ENCODE assay signal across 7 mouse cellular contexts in the genomic region with DNA sequence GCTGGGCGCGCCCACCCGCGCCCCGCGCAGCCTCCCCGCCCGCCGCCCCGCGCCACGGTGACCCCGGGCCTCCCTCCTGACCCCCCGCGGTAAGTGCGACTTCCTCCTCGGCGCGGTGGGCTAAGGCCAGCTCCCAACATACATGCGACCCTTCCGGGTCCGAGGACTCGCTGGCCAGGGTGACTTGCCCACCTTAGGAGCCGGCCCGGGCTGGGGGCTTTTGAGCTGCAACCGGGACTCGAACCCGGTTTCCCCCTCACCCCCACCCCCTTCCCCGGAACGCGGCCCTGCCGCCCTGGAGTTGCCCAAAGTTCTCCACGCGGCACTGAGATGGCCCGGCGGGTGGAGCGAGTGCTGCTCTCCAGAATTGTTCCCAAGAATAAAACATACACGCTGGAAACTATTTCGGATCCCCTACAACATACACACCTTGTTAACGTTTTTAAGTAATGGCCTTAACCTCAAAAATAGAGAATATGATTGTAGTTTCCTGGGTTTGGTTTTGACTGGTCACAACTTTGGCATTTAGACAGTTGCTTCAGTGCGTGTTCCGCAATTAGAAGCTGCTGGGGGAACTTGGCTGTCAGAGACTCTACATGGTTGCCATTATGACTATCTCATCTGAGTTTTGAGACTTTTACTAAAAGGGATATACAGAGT. TPM values are rescaled to one million over a fixed set of nuclear protein-coding genes. Genes with fewer than 3 reads are reported as not detected.
DNase-seq lines count a peak whose midpoint lies in the region; ATAC-seq and TF ChIP-seq lines count a peak whose summit lies in the region.

No protein-coding gene starts in this region.

- H3K4me2 ChIP-seq in limb, embryonic 11.5 days (ENCODE audit: low read depth, severe bottlenecking), result peak overlapping the region; percentile 70
- H3K4me2 ChIP-seq in midbrain, embryonic 11.5 days, result peak overlapping the region; percentile 44
- H3K4me2 ChIP-seq in stomach, embryonic 16.5 days (ENCODE audit: low read depth, low read length), result peak overlapping the region; percentile 76

- H3K27me3 ChIP-seq in ES-Bruce4 (ENCODE audit: control insufficient read depth, insufficient read depth, low read length, poor library complexity, severe bottlenecking), result 0 out of 2 replicates have a peak, but pooled peaks cover 2% of the 10 kb centered on the region
- H3K27me3 ChIP-seq in limb, embryonic 11.5 days (ENCODE audit: control insufficient read depth, insufficient read depth, low read length), result no peaks in the 10 kb centered on the region
- no peaks in the 10 kb centered on the region for H3K27me3 ChIP-seq in midbrain, embryonic 11.5 days (ENCODE audit: control insufficient read depth, insufficient read depth, low read length)
- H3K27me3 ChIP-seq in stomach, embryonic 16.5 days (ENCODE audit: control insufficient read depth, insufficient read depth, low read length), result no peaks in the 10 kb centered on the region

- TF ChIP-seq EP300 in ES-Bruce4 (IDR thresholded peaks at IDR 0.05; ENCODE audit: insufficient read depth, low read depth, low read length), result no peak

- no peaks in the 10 kb centered on the region for H3K4me1 ChIP-seq in ES-Bruce4 (ENCODE audit: control insufficient read depth, insufficient read depth, low read length)
- 0 out of 2 replicates have a peak, but pooled peaks cover 2% of the 10 kb centered on the region for H3K4me1 ChIP-seq in embryonic fibroblast, embryonic 13.5 days (ENCODE audit: control insufficient read depth, insufficient read depth, low read length)
- no peaks in the 10 kb centered on the region for H3K4me1 ChIP-seq in limb, embryonic 11.5 days (ENCODE audit: control insufficient read depth, insufficient read depth, low read length)
- H3K4me1 ChIP-seq in midbrain, embryonic 11.5 days (ENCODE audit: control insufficient read depth, insufficient read depth, low read length), result no peaks in the 10 kb centered on the region
- H3K4me1 ChIP-seq in stomach, embryonic 16.5 days (ENCODE audit: control insufficient read depth, insufficient read depth, low read length), result peaks cover 8% of the 10 kb centered on the region

- no peak overlapping the region for H3K27ac ChIP-seq in ES-Bruce4 (ENCODE audit: insufficient read depth, low read length)
- H3K27ac ChIP-seq in embryonic fibroblast, embryonic 13.5 days (ENCODE audit: insufficient read depth, low read length), result 0 out of 2 replicates have a peak overlapping the region, but pooled peaks have one; percentile 1
- peak overlapping the region; percentile 80 for H3K27ac ChIP-seq in limb, embryonic 11.5 days (replicated peaks; ENCODE audit: low read depth, low read length)
- H3K27ac ChIP-seq in midbrain, embryonic 11.5 days (ENCODE audit: low read depth, low read length), result no peak overlapping the region
- peak overlapping the region; percentile 82 for H3K27ac ChIP-seq in stomach, embryonic 16.5 days (ENCODE audit: low read length)

- intact Hi-C loops in heart, postnatal 10 days (cut with DNase I), result loop anchor here (5.0 kb wide), 1 partner anchor 49 kb away; no protein-coding TSS in a partner anchor

- peak; percentile 48 for DNase-seq in ZHBTc4 (ENCODE audit: low read depth, low spot score)
- DNase-seq in heart, postnatal 10 days, result peak; percentile 41 to 61
- peak; percentile 64 for DNase-seq in limb, embryonic 11.5 days (ENCODE audit: low spot score)
- peak; percentile 92 for DNase-seq in midbrain, embryonic 11.5 days (ENCODE audit: low spot score, missing footprints)

- no peaks in the 10 kb centered on the region for H3K9me3 ChIP-seq in ES-Bruce4 (replicated peaks; ENCODE audit: control insufficient read depth, insufficient read depth, low read length, poor library complexity, severe bottlenecking)
- H3K9me3 ChIP-seq in limb, embryonic 11.5 days (ENCODE audit: control insufficient read depth, low read length), result no peaks in the 10 kb centered on the region
- no peaks in the 10 kb centered on the region for H3K9me3 ChIP-seq in midbrain, embryonic 11.5 days (ENCODE audit: control insufficient read depth, low read length)
- no peaks in the 10 kb centered on the region for H3K9me3 ChIP-seq in stomach, embryonic 16.5 days (replicated peaks; ENCODE audit: control insufficient read depth, low read length)

- TF ChIP-seq POLR2A in ES-Bruce4 (IDR thresholded peaks at IDR 0.05; ENCODE audit: insufficient read depth, low read length), result no peak
- no peak for TF ChIP-seq POLR2A in embryonic fibroblast, embryonic 13.5 days (IDR thresholded peaks at IDR 0.05; ENCODE audit: low read depth, low read length)

- peak overlapping the region; percentile 67 for H3K4me3 ChIP-seq in ES-Bruce4 (ENCODE audit: low read depth, low read length)
- H3K4me3 ChIP-seq in embryonic fibroblast, embryonic 13.5 days (ENCODE audit: insufficient read depth, low read length), result peak overlapping the region; percentile 50
- peak overlapping the region; percentile 73 for H3K4me3 ChIP-seq in limb, embryonic 11.5 days (ENCODE audit: low read depth, low read length)
- peak overlapping the region; percentile 77 for H3K4me3 ChIP-seq in midbrain, embryonic 11.5 days (ENCODE audit: low read depth, low read length)
- peak overlapping the region; percentile 86 for H3K4me3 ChIP-seq in stomach, embryonic 16.5 days (replicated peaks; ENCODE audit: low read length)

- no peaks in the 10 kb centered on the region for H3K36me3 ChIP-seq in ES-Bruce4 (ENCODE audit: control insufficient read depth, insufficient read depth, low read length, poor library complexity, severe bottlenecking)
- no peaks in the 10 kb centered on the region for H3K36me3 ChIP-seq in limb, embryonic 11.5 days (ENCODE audit: control insufficient read depth, insufficient read depth, low read length)
- H3K36me3 ChIP-seq in midbrain, embryonic 11.5 days (ENCODE audit: control insufficient read depth, insufficient read depth, low read length), result no peaks in the 10 kb centered on the region
- no peaks in the 10 kb centered on the region for H3K36me3 ChIP-seq in stomach, embryonic 16.5 days (ENCODE audit: control insufficient read depth, insufficient read depth, low read length)

- ATAC-seq in limb, embryonic 11.5 days (ENCODE audit: insufficient number of reproducible peaks, low FRiP score, low TSS enrichment, low read depth), result peak; percentile 14; the same call in 1 of the 2 replicates
- ATAC-seq in midbrain, embryonic 11.5 days (ENCODE audit: low FRiP score), result no peak; the same call in 1 of the 2 replicates
- ATAC-seq in stomach, embryonic 16.5 days (ENCODE audit: insufficient read depth, low FRiP score), result peak; percentile 11; the same call in 1 of the 2 replicates

- no peak for TF ChIP-seq CTCF in ES-Bruce4 (IDR thresholded peaks at IDR 0.05; ENCODE audit: low read depth, low read length)
- no peak for TF ChIP-seq CTCF in embryonic fibroblast, embryonic 13.5 days (IDR thresholded peaks at IDR 0.05; ENCODE audit: borderline replicate concordance, insufficient read depth, low read length)

- H3K9ac ChIP-seq in ES-Bruce4 (ENCODE audit: low read depth, poor library complexity, severe bottlenecking), result peak overlapping the region; percentile 89
- H3K9ac ChIP-seq in limb, embryonic 11.5 days (ENCODE audit: low read length), result peak overlapping the region; percentile 85
- H3K9ac ChIP-seq in midbrain, embryonic 11.5 days (ENCODE audit: low read length), result peak overlapping the region; percentile 73
- H3K9ac ChIP-seq in stomach, embryonic 16.5 days (ENCODE audit: low read length), result peak overlapping the region; percentile 94

- WGBS in limb, embryonic 11.5 days, result 3% methylated on average over 27 of the region's 42 CpGs
- 4% methylated on average over 36 of the region's 42 CpGs for WGBS in midbrain, embryonic 11.5 days
- 3% methylated on average over 40 of the region's 42 CpGs for WGBS in stomach, embryonic 16.5 days

RNA-seq across cellular contexts. Expression of a gene that starts 0.6 kb away (rescaled TPM):
- 11.7 and 12.0 TPM in 2 replicates for polyA plus RNA-seq in ES-Bruce4 (2011; ENCODE audit: insufficient read depth, insufficient read length, low read depth, missing spikeins)
- polyA plus RNA-seq in embryonic fibroblast, embryonic 13.5 days (2011; ENCODE audit: insufficient read length, low read depth, missing spikeins), result 34.2 and 35.5 TPM in 2 replicates
- total RNA-seq in heart, postnatal 10 days (2021), result 10 to 100 TPM; 20.8 to 21.1 TPM
- 15.5 and 16.1 TPM in 2 replicates for polyA plus RNA-seq in limb, embryonic 11.5 days (2014; fragmentation: Nextera tagmentation; extraction: Ambion mirVana)
- 18.7 and 20.6 TPM in 2 replicates for polyA plus RNA-seq in midbrain, embryonic 11.5 days (2014; fragmentation: Nextera tagmentation; extraction: Ambion mirVana)
- 7.2 and 8.5 TPM in 2 replicates for polyA plus RNA-seq in stomach, embryonic 16.5 days (2015; fragmentation: Nextera tagmentation; extraction: Ambion mirVana)

RNA-seq across cellular contexts. Expression of a gene that starts 16.0 kb away (rescaled TPM):
- not detected in 2 replicates for polyA plus RNA-seq in ES-Bruce4 (2011; ENCODE audit: insufficient read depth, insufficient read length, low read depth, missing spikeins)
- not detected in 2 replicates for polyA plus RNA-seq in embryonic fibroblast, embryonic 13.5 days (2011; ENCODE audit: insufficient read length, low read depth, missing spikeins)
- total RNA-seq in heart, postnatal 10 days (2021), result under 1 TPM in 1 of 2 experiments, not detected in 1; 0.29 TPM
- 0.16 and 0.20 TPM in 2 replicates for polyA plus RNA-seq in limb, embryonic 11.5 days (2014; fragmentation: Nextera tagmentation; extraction: Ambion mirVana)
- 0.19 TPM in 1 of 2 replicates, not detected in the other for polyA plus RNA-seq in midbrain, embryonic 11.5 days (2014; fragmentation: Nextera tagmentation; extraction: Ambion mirVana)
- polyA plus RNA-seq in stomach, embryonic 16.5 days (2015; fragmentation: Nextera tagmentation; extraction: Ambion mirVana), result 1.7 and 1.9 TPM in 2 replicates

Comparison
In these comparisons a context has a peak if more than half of its experiments do, and no peak if none do; other contexts are left out.
1. H3K27ac ChIP-seq: peak in embryonic fibroblast, embryonic 13.5 days (single experiment), limb, embryonic 11.5 days (single experiment) and stomach, embryonic 16.5 days (single experiment); none in ES-Bruce4 (single experiment) and midbrain, embryonic 11.5 days (single experiment).
2. Peak in every context shown above with its lines, with median percentiles within 50 percentile points of each other: H3K4me3 ChIP-seq, H3K9ac ChIP-seq, DNase-seq and H3K4me2 ChIP-seq.